Mouse (Mus musculus) brain, embryonic 14.5 days (tissue): Measurements from ENCODE around the gene Scgb3a1.

Experiments used
- CTCF ChIP-seq: fragments of 200-500 bp; IDR thresholded peaks from 2 replicates; pipeline ENCODE4 v1.5.1; 2012; ENCODE audit warnings: inconsistent platforms, mild to moderate bottlenecking, moderate library complexity, borderline replicate concordance; ENCODE audit not compliant: insufficient read depth, insufficient read length; ENCODE audit errors: extremely low read depth
- POLR2A ChIP-seq: fragments of 200-500 bp; IDR thresholded peaks from 2 replicates; pipeline ENCODE4 v1.6.1; 2012; ENCODE audit warnings: mild to moderate bottlenecking, inconsistent platforms, borderline replicate concordance; ENCODE audit not compliant: poor library complexity, insufficient read depth, insufficient read length, severe bottlenecking; ENCODE audit errors: extremely low read depth

DNA sequence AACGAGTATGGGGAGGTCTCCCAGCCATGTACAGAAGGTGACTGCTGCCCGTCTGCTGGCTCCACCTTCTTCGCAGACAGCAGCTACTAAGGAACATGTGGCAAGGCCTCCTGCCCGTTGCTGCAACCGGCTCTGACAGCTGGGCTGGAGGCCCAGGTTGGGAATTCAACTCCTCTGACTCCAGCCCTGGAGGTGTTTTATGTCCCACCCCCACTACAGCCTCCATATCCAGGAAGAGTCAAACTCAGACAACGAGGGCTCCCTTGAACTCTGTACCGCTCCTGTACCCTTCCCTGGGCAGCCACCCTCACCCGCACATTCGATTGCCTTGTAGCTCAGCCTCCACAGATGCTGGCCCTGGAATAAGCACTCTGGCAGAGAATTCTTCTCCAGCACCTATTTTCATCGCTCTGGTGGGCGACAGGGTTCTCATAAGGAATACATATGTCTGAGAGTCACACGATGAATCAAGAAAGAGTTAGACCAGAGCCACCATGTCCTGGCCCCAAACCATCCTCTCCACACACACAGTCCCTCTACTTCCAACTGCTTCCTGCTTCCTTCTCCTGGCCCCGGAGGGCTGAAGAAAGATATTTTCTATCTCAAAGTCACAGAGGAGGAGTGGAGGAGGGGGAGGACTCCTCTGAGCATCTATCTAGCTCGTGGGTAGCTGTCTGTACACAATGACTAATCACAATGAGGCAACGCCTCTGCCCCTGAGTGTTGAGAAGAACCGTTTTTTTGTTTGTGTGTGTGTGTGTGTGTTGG lies 12.2 kb upstream of the Scgb3a1 start:
- TF ChIP-seq POLR2A = no peak
- TF ChIP-seq CTCF = no peak
